Mouse (Mus musculus) limb, embryonic 14.5 days (tissue): ENCODE measurements around the gene Magel2. TPM values are rescaled to one million over a fixed set of nuclear protein-coding genes. Genes with fewer than 3 reads are reported as not detected.

Experiments used
- ATAC-seq: fragments of 200-750 bp; cut with Nextera tagmentation; 2 replicates; pipeline ENCODE4 v1.8.0; 2017; ENCODE audit warnings: low read depth, moderate number of reproducible peaks, moderate TSS enrichment; ENCODE audit not compliant: low FRiP score
- DNase-seq: peaks from one replicate; pipeline ENCODE4 v3.0.0-alpha.2; 2015; ENCODE audit warnings: low spot score
- H3K27ac ChIP-seq: fragments of 300-500 bp; sonication (generic); replicated peaks from 2 replicates; pipeline ENCODE4 v1.5.1; 2014; ENCODE audit warnings: low read depth, mild to moderate bottlenecking, low read length, moderate library complexity, mixed read lengths
- H3K27me3 ChIP-seq: fragments of 300-500 bp; sonication (generic); 2 replicates; pipeline ENCODE4 v1.6.1; 2014; ENCODE audit warnings: low read length, mixed read lengths; ENCODE audit not compliant: control insufficient read depth, insufficient read depth
- H3K36me3 ChIP-seq: fragments of 300-500 bp; sonication (generic); 2 replicates; pipeline ENCODE4 v1.6.1; 2014; ENCODE audit warnings: mild to moderate bottlenecking, low read length, moderate library complexity, mixed read lengths; ENCODE audit not compliant: control insufficient read depth, insufficient read depth
- H3K4me1 ChIP-seq: fragments of 300-500 bp; sonication (generic); 2 replicates; pipeline ENCODE4 v1.6.1; 2014; ENCODE audit warnings: antibody characterized with exemption, low read length, mixed read lengths; ENCODE audit not compliant: control insufficient read depth, insufficient read depth
- H3K4me2 ChIP-seq: fragments of 300-500 bp; sonication (generic); replicated peaks from 2 replicates; pipeline ENCODE4 v1.6.1; 2014; ENCODE audit warnings: low read depth, mild to moderate bottlenecking, low read length, moderate library complexity; ENCODE audit not compliant: severe bottlenecking
- H3K4me3 ChIP-seq: fragments of 300-500 bp; sonication (generic); replicated peaks from 2 replicates; pipeline ENCODE4 v1.5.1; 2014; ENCODE audit warnings: low read length
- H3K9ac ChIP-seq: fragments of 300-500 bp; sonication (generic); 2 replicates; pipeline ENCODE4 v1.6.1; 2014; ENCODE audit warnings: mild to moderate bottlenecking, low read depth, low read length, moderate library complexity; ENCODE audit not compliant: severe bottlenecking
- H3K9me3 ChIP-seq: fragments of 300-500 bp; sonication (generic); 2 replicates; pipeline ENCODE4 v1.6.1; 2016; ENCODE audit warnings: low read length; ENCODE audit not compliant: control insufficient read depth
- POLR2A ChIP-seq: fragments of 200-500 bp; IDR thresholded peaks from 2 replicates; pipeline ENCODE4 v1.8.0; 2012; ENCODE audit warnings: inconsistent platforms, mild to moderate bottlenecking, moderate library complexity, borderline replicate concordance; ENCODE audit not compliant: insufficient read depth, insufficient read length; ENCODE audit errors: extremely low read depth
- WGBS: fragments of 180-500 bp; shearing (Covaris S2); extraction: QIAGEN DNeasy Blood & Tissue Kit; methylation state at CpG from one replicate; pipeline ENCODE4 v1.1.7; 2014; 5-methylcytosine and 5-hydroxymethylcytosine counted together
- polyA plus RNA-seq, 2 experiments: library from polyadenylated mRNA; depleted of rRNA in 1 of 2; stranded (reverse) in 1 of 2; unstranded in 1 of 2; fragments of >200 nt; fragmentation: Nextera tagmentation in 1 of 2; extraction: Ambion mirVana in 1 of 2; gene quantifications; 2 replicates each; pipeline versions ENCODE4 v1.2.1 to v1.2.3; 2012 to 2014

The Magel2 gene
- polyA plus RNA-seq, 2 experiments, result 7.2 to 35.7 TPM

DNA sequence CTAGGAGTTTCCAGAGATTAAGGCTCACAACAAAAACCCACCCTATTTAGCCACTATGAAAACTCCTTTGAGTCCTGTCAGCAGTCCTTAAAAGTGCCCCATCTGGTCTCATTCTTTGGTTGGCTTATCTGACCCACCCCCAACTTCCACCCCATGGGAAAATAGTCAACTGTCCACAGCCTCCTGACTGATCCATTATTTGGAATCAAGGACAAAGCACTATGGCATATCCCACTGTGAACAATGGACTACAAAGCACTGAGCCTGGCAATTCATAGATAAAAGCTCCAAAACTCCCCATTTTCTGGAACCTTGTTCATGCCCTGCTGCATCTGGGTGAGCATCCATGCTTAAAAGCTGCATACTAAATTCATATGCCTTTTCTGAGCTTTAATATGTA lies 39.4 kb downstream of the Magel2 start:
- Histone ChIP-seq H3K27ac (no peak overlapping the region), H3K4me2 (no peak overlapping the region)
- DNase-seq, result no peak

GRCm38 (mm10) chr7:62418346-62418745 lies 41.5 kb downstream of the Magel2 start:
- Histone ChIP-seq H3K27ac (no peak overlapping the region), H3K4me1 (peaks cover 3% of the 10 kb centered on the region; the same call in 1 of the 2 replicates), H3K27me3 (no peaks in the 10 kb centered on the region), H3K4me3 (peak overlapping the region; percentile 72), H3K9me3 (0 out of 2 replicates have a peak, but pooled peaks cover 8% of the 10 kb centered on the region), H3K36me3 (no peaks in the 10 kb centered on the region), H3K9ac (no peak overlapping the region), H3K4me2 (peak overlapping the region; percentile 62)
- TF ChIP-seq POLR2A, result no peak
- ATAC-seq, result no peak
- DNase-seq, result no peak
- 76% methylated on average over 9 of the region's 9 CpGs for WGBS

More for the DNA sequence above, 39.4 kb downstream of the Magel2 start:
- no peak for ATAC-seq
- no peaks in the 10 kb centered on the region for H3K36me3 ChIP-seq
- no peak for TF ChIP-seq POLR2A
- H3K4me3 ChIP-seq, result no peak overlapping the region
- H3K27me3 ChIP-seq, result no peaks in the 10 kb centered on the region
- peaks cover 3% of the 10 kb centered on the region; the same call in 1 of the 2 replicates for H3K4me1 ChIP-seq
- H3K9me3 ChIP-seq, result 0 out of 2 replicates have a peak, but pooled peaks cover 8% of the 10 kb centered on the region
- H3K9ac ChIP-seq, result no peak overlapping the region

- Histone ChIP-seq H3K9me3 (0 out of 2 replicates have a peak, but pooled peaks cover 8% of the 10 kb centered on the region), H3K4me3 (peak overlapping the region; percentile 72), H3K4me2 (peak overlapping the region; percentile 62), H3K36me3 (no peaks in the 10 kb centered on the region), H3K9ac (peak overlapping the region; percentile 75), H3K27me3 (no peaks in the 10 kb centered on the region), H3K27ac (no peak overlapping the region), H3K4me1 (peaks cover 3% of the 10 kb centered on the region; the same call in 1 of the 2 replicates)
- ATAC-seq (0 out of 2 replicates have a peak, but pooled peaks have one; percentile 7), DNase-seq (no peak)
- WGBS, result 67% methylated on average over 17 of the region's 17 CpGs
- no peak for TF ChIP-seq POLR2A
These were observed 42.3 kb downstream of the Magel2 start for GRCm38 (mm10) chr7:62419105-62419492.

GRCm38 (mm10) chr7:62419493-62420360 lies 42.9 kb downstream of the Magel2 start, which contains the start of gene Mkrn3:
Gene Mkrn3, minus strand, starts transcription at chr7:62420139.
- Histone ChIP-seq H3K4me3 (peak within 1 kb of the TSS; percentile 72), H3K4me1 (peaks cover 3% of the 10 kb centered on the region; the same call in 1 of the 2 replicates), H3K36me3 (no peaks in the 10 kb centered on the region), H3K27ac (peak within 1 kb of the TSS; percentile 67), H3K9me3 (0 out of 2 replicates have a peak, but pooled peaks cover 8% of the 10 kb centered on the region), H3K9ac (peak within 1 kb of the TSS; percentile 75), H3K4me2 (peak within 1 kb of the TSS; percentile 62), H3K27me3 (no peaks in the 10 kb centered on the region)
- peak; percentile 86 for DNase-seq
- 26% methylated on average over 47 of the region's 49 CpGs for WGBS
- peak; percentile 89 for ATAC-seq
- no peak for TF ChIP-seq POLR2A

- peak overlapping the region; percentile 40; the same call in 1 of the 2 replicates for H3K4me2 ChIP-seq
- no peak overlapping the region for H3K9ac ChIP-seq
- ATAC-seq, result no peak
- H3K27ac ChIP-seq, result no peak overlapping the region
- H3K36me3 ChIP-seq, result no peaks in the 10 kb centered on the region
- H3K9me3 ChIP-seq, result 0 out of 2 replicates have a peak, but pooled peaks cover 8% of the 10 kb centered on the region
- H3K4me1 ChIP-seq, result peaks cover 3% of the 10 kb centered on the region; the same call in 1 of the 2 replicates
- peak overlapping the region; percentile 72 for H3K4me3 ChIP-seq
- no peak for DNase-seq
- no peak for TF ChIP-seq POLR2A
- 73% methylated on average over 6 of the region's 6 CpGs for WGBS
- no peaks in the 10 kb centered on the region for H3K27me3 ChIP-seq
These were observed 43.8 kb downstream of the Magel2 start for GRCm38 (mm10) chr7:62420566-62420965.
